Comparison of ENCODE assay signal across 11 mouse cellular contexts in the genomic region with DNA sequence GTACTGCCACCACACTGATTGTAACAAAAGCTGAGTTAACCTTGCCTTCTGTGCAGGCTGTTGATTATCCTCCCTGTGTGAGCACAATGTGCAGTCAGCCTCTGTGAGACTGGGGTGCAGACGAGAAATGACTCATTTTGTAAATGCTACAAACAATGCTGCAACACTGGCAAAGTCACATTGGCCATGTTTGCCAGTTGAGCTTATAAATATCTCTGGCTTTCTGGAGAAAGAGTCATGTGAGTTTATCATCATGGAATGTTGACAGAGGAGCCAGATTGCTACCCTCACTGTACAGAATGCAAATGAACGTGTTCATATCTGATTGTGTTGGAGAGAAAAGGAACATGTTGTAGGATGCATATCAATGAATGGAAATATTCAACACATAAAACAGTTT.
DNase-seq lines count a peak whose midpoint lies in the region; ATAC-seq lines count a peak whose summit lies in the region.
"Had no signal": no experiment of that assay in that cellular context is flagged by ENCODE, and none has a peak within 500 bp of the region (broad histone marks: within the 10 kb centered on the region; RNA-seq: fewer than 3 reads in every experiment).

No protein-coding gene starts in this region.

- intact Hi-C loops in left cerebral cortex, postnatal 36 days (cut with DNase I): no loop called here

- no peak for ATAC-seq in activated CD4-positive, CD25-positive, alpha-beta regulatory T cell, adult 4 months
- ATAC-seq: intestine, embryonic 15.5 days had no signal

- DNase-seq in left cerebral cortex, adult 11 months (ENCODE audit: low spot score): peak; percentile 1
- DNase-seq in left cerebral cortex, postnatal 36 days (ENCODE audit: low spot score in 2 of 2): no peak
- DNase-seq in Muller cell, postnatal 12 days (ENCODE audit: inconsistent ontology term): peak; percentile 55
- DNase-seq in brain, embryonic 18.5 days (ENCODE audit: low read depth, low spot score): peak; percentile 66
- DNase-seq in layer of hippocampus, postnatal 14 days (ENCODE audit: low spot score in 2 of 2): peak; percentile 8 to 79
- no peak for DNase-seq in thymus, postnatal 0 days (ENCODE audit: low spot score)
- no peak for DNase-seq in liver
- DNase-seq: heart, postnatal 4 days; kidney, postnatal 14 days had no signal

Comparison
In these comparisons a context has a peak if more than half of its experiments do, and no peak if none do; other contexts are left out.
1. DNase-seq: peak in left cerebral cortex, adult 11 months (single experiment), Muller cell, postnatal 12 days (single experiment), brain, embryonic 18.5 days (single experiment) and layer of hippocampus, postnatal 14 days (2 of 2); none in left cerebral cortex, postnatal 36 days (0 of 2), thymus, postnatal 0 days (single experiment) and liver (single experiment).